Mouse (Mus musculus): ENCODE data around the gene Rab26. TPM values are rescaled to one million over a fixed set of nuclear protein-coding genes. Genes with fewer than 3 reads are reported as not detected.

Rab26 gene
- polyA plus RNA-seq, 1 experiment, result 0.09 TPM

- Histone ChIP-seq H3K9me3 (ENCODE audit: control insufficient read depth, low read length) (no peaks in the 10 kb centered on the region), H3K4me3 (replicated peaks) (no peak overlapping the region), H3K4me1 (ENCODE audit: control insufficient read depth) (peaks cover 9% of the 10 kb centered on the region), H3K36me3 (ENCODE audit: control insufficient read depth) (peaks cover 40% of the 10 kb centered on the region), H3K27me3 (ENCODE audit: control insufficient read depth) (no peaks in the 10 kb centered on the region)
- no peak for TF ChIP-seq TAL1 (IDR thresholded peaks at IDR 0.05; ENCODE audit: low read length)
- no peak for TF ChIP-seq GATA1 (IDR thresholded peaks at IDR 0.05; ENCODE audit: low read length)
Observed at GRCm38 (mm10) chr17:24506332-24507070, 27.5 kb downstream of the Rab26 start.

DNA sequence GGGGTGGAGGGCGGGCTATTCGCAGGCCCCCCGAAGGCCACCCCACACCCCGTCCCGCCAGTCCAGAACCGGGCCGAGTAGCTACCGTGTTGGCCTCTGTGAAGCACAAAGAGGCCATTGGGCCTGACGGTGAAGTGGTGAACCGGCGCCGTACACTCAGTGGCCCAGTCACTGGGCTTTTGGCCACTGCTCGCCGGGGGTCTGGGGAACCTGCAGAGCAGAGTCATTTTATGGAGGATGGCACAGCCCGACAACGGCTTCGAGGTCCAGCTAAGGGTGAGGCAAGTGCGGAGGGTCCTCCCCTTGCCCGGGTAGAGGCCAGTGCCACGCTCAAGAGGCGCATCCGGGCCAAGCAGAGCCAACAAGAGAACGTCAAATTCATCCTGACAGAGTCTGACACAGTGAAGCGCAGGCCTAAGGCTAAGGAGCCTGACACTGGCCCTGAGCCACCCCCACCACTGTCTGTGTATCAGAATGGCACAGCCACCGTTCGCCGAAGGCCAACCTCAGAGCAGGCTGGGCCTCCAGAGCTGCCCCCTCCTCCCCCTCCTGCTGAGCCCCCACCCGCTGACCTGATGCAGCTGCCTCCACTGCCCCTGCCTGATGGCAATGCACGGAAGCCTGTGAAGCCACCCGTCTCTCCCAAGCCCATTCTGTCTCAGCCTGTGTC, 28.6 kb downstream of the Rab26 start:
- H3K4me1 ChIP-seq (ENCODE audit: control insufficient read depth), result peaks cover 9% of the 10 kb centered on the region
- H3K36me3 ChIP-seq (ENCODE audit: control insufficient read depth), result peaks cover 30% of the 10 kb centered on the region
- H3K9me3 ChIP-seq (ENCODE audit: control insufficient read depth, low read length), result no peaks in the 10 kb centered on the region
- H3K4me3 ChIP-seq (replicated peaks), result no peak overlapping the region
- TF ChIP-seq TAL1 (IDR thresholded peaks at IDR 0.05; ENCODE audit: low read length) (no peak), GATA1 (IDR thresholded peaks at IDR 0.05; ENCODE audit: low read length) (no peak)
- H3K27me3 ChIP-seq (ENCODE audit: control insufficient read depth), result no peaks in the 10 kb centered on the region

GRCm38 (mm10) chr17:24504085-24504484, 29.9 kb downstream of the Rab26 start:
- H3K27me3 ChIP-seq (ENCODE audit: control insufficient read depth), result no peaks in the 10 kb centered on the region
- H3K36me3 ChIP-seq (ENCODE audit: control insufficient read depth), result peaks cover 16% of the 10 kb centered on the region
- peaks cover 9% of the 10 kb centered on the region for H3K4me1 ChIP-seq (ENCODE audit: control insufficient read depth)
- H3K9me3 ChIP-seq (ENCODE audit: control insufficient read depth, low read length), result no peaks in the 10 kb centered on the region
- TF ChIP-seq GATA1 (IDR thresholded peaks at IDR 0.05; ENCODE audit: low read length) (no peak), TAL1 (IDR thresholded peaks at IDR 0.05; ENCODE audit: low read length) (no peak)
- no peak overlapping the region for H3K4me3 ChIP-seq (replicated peaks)

DNA sequence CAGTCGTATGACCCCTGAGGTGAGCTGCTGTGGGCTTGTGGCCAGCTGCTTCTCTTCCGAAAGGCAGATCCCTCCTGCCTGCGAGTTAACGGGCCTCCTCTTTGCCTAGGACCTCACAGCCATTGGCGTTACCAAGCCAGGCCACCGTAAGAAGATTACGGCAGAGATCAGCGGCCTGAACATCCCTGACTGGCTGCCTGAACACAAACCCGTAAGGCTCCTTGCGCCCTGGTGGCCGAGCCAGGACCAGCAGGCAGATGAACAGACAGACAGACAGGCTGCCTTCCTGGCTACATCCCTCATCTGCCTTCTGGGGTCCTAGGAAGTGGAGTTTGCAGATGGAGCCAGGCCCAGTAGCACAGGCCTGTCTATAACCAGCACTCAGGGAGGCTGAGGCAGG, 31.8 kb downstream of the Rab26 start:
- H3K27me3 ChIP-seq (ENCODE audit: control insufficient read depth), result no peaks in the 10 kb centered on the region
- H3K4me3 ChIP-seq (replicated peaks), result no peak overlapping the region
- TF ChIP-seq GATA1 (IDR thresholded peaks at IDR 0.05; ENCODE audit: low read length), result no peak
- no peak for TF ChIP-seq TAL1 (IDR thresholded peaks at IDR 0.05; ENCODE audit: low read length)

DNA sequence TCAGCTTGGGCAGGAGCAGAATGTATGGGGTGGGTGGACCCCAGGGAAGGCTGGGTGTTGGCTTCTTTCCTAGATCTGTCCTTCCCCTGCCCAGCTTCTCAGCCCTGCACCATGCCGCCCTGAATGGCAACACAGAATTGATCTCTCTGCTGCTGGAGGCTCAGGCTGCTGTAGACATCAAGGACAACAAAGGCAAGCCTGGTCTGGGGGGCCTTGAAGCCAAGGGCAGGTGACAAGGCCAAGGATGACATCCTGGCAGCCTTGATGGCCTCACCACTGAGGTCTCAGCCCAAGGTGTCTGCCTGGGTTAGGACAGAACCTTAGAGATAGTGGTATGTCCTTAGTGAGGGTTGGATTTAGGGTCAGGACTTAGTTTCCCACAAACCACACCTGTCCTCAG, 38.0 kb downstream of the Rab26 start:
- H3K4me1 ChIP-seq (ENCODE audit: control insufficient read depth), result no peaks in the 10 kb centered on the region
- H3K27me3 ChIP-seq (ENCODE audit: control insufficient read depth), result peaks cover 14% of the 10 kb centered on the region
- no peaks in the 10 kb centered on the region for H3K9me3 ChIP-seq (ENCODE audit: control insufficient read depth, low read length)
- TF ChIP-seq GATA1 (IDR thresholded peaks at IDR 0.05; ENCODE audit: low read length), result no peak
- TF ChIP-seq TAL1 (IDR thresholded peaks at IDR 0.05; ENCODE audit: low read length), result no peak
- H3K36me3 ChIP-seq (ENCODE audit: control insufficient read depth), result no peaks in the 10 kb centered on the region
- H3K4me3 ChIP-seq (replicated peaks), result no peak overlapping the region

More for the DNA sequence above, 31.8 kb downstream of the Rab26 start:
- H3K9me3 ChIP-seq (ENCODE audit: control insufficient read depth, low read length), result no peaks in the 10 kb centered on the region
- H3K36me3 ChIP-seq (ENCODE audit: control insufficient read depth), result no peaks in the 10 kb centered on the region
- peaks cover 7% of the 10 kb centered on the region for H3K4me1 ChIP-seq (ENCODE audit: control insufficient read depth)

DNA sequence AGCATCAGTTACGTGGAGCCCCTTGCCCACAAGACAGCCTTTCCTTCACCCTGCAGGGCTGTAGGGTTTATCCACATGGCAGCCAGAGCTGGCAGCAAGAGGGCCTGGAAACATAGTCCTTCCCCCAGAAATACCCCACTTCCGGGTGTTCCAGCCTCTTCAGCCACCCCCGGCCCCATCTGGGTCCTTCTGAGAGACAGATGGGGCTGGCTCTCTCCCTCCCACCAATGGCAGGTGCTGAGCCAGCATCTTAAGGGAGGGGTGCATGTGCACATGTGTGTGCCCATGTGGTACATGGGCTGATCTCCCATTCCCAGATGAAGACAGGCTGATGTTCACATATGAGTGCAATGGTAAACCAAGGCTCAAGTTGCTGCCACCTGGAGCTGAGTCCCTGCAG, 38.6 kb downstream of the Rab26 start:
- Histone ChIP-seq H3K4me1 (ENCODE audit: control insufficient read depth) (no peaks in the 10 kb centered on the region), H3K36me3 (ENCODE audit: control insufficient read depth) (no peaks in the 10 kb centered on the region), H3K27me3 (ENCODE audit: control insufficient read depth) (peaks cover 20% of the 10 kb centered on the region), H3K9me3 (ENCODE audit: control insufficient read depth, low read length) (no peaks in the 10 kb centered on the region), H3K4me3 (replicated peaks) (no peak overlapping the region)
- TF ChIP-seq TAL1 (IDR thresholded peaks at IDR 0.05; ENCODE audit: low read length) (no peak), GATA1 (IDR thresholded peaks at IDR 0.05; ENCODE audit: low read length) (no peak)

GRCm38 (mm10) chr17:24494627-24495335, 39.2 kb downstream of the Rab26 start:
- no peaks in the 10 kb centered on the region for H3K4me1 ChIP-seq (ENCODE audit: control insufficient read depth)
- H3K4me3 ChIP-seq (replicated peaks), result no peak overlapping the region
- H3K36me3 ChIP-seq (ENCODE audit: control insufficient read depth), result no peaks in the 10 kb centered on the region
- H3K9me3 ChIP-seq (ENCODE audit: control insufficient read depth, low read length), result no peaks in the 10 kb centered on the region
- peaks cover 27% of the 10 kb centered on the region for H3K27me3 ChIP-seq (ENCODE audit: control insufficient read depth)
- TF ChIP-seq GATA1 (IDR thresholded peaks at IDR 0.05; ENCODE audit: low read length) (no peak), TAL1 (IDR thresholded peaks at IDR 0.05; ENCODE audit: low read length) (no peak)

- no peak overlapping the region for H3K4me3 ChIP-seq (replicated peaks)
- no peak for TF ChIP-seq GATA1 (IDR thresholded peaks at IDR 0.05; ENCODE audit: low read length)
- no peak for TF ChIP-seq TAL1 (IDR thresholded peaks at IDR 0.05; ENCODE audit: low read length)
- H3K4me1 ChIP-seq (ENCODE audit: control insufficient read depth), result peaks cover 11% of the 10 kb centered on the region
- peaks cover 69% of the 10 kb centered on the region for H3K27me3 ChIP-seq (ENCODE audit: control insufficient read depth)
- peaks cover 14% of the 10 kb centered on the region; the same call in 1 of the 2 replicates for H3K9me3 ChIP-seq (ENCODE audit: control insufficient read depth, low read length)
- H3K36me3 ChIP-seq (ENCODE audit: control insufficient read depth), result no peaks in the 10 kb centered on the region
Observed at GRCm38 (mm10) chr17:24490399-24490798, 43.6 kb downstream of the Rab26 start.
